Mouse (Mus musculus) embryonic facial prominence, embryonic 13.5 days (tissue): ENCODE measurements around the gene Mfsd4b1. TPM values are rescaled to one million over a fixed set of nuclear protein-coding genes. Genes with fewer than 3 reads are reported as not detected.

ENCODE experiments used
- ATAC-seq: fragments of 200-750 bp; cut with Nextera tagmentation; 2 replicates; pipeline ENCODE4 v1.8.0; 2017; ENCODE audit warnings: low read depth; ENCODE audit not compliant: insufficient number of reproducible peaks, insufficient read depth, low FRiP score, low TSS enrichment
- H3K27ac ChIP-seq: fragments of 300-500 bp; sonication (generic); 2 replicates; pipeline ENCODE4 v1.5.1; 2015; ENCODE audit warnings: moderate library complexity, mild to moderate bottlenecking, inconsistent platforms
- H3K27me3 ChIP-seq: fragments of 300-500 bp; sonication (generic); 2 replicates; pipeline ENCODE4 v1.6.1; 2015; ENCODE audit warnings: mild to moderate bottlenecking, inconsistent platforms
- H3K36me3 ChIP-seq: fragments of 300-500 bp; sonication (generic); 2 replicates; pipeline ENCODE4 v1.6.1; 2015; ENCODE audit warnings: mild to moderate bottlenecking, inconsistent platforms
- H3K4me1 ChIP-seq: fragments of 300-500 bp; sonication (generic); 2 replicates; pipeline ENCODE4 v1.6.1; 2015; ENCODE audit warnings: inconsistent platforms
- H3K4me2 ChIP-seq: fragments of 300-500 bp; sonication (generic); 2 replicates; pipeline ENCODE4 v1.6.1; 2015; ENCODE audit warnings: moderate library complexity, mild to moderate bottlenecking, inconsistent platforms
- H3K4me3 ChIP-seq: fragments of 300-500 bp; sonication (generic); 2 replicates; pipeline ENCODE4 v1.5.1; 2015; ENCODE audit warnings: mild to moderate bottlenecking, inconsistent platforms
- H3K9ac ChIP-seq: fragments of 300-500 bp; sonication (generic); 2 replicates; pipeline ENCODE4 v1.6.1; 2015; ENCODE audit warnings: mild to moderate bottlenecking, inconsistent platforms
- H3K9me3 ChIP-seq: fragments of 300-500 bp; sonication (generic); 2 replicates; pipeline ENCODE4 v1.6.1; 2016; ENCODE audit warnings: inconsistent platforms
- WGBS: fragments of 180-500 bp; shearing (Covaris S2); methylation state at CpG from one replicate; pipeline ENCODE4 v1.1.7; 2015; ENCODE audit warnings: mixed read lengths; 5-methylcytosine and 5-hydroxymethylcytosine counted together
- polyA plus RNA-seq: library from polyadenylated mRNA; unstranded; fragments of >200 nt; fragmentation: Nextera tagmentation; extraction: Ambion mirVana; gene quantifications from 2 replicates; pipeline ENCODE4 v1.2.1, GENCODE M21; 2015

The Mfsd4b1 gene
- polyA plus RNA-seq, 1 experiment from 2014 or later, result not detected

- WGBS, result 78% methylated on average over 3 of the region's 3 CpGs
- Histone ChIP-seq H3K36me3 (no peaks in the 10 kb centered on the region), H3K4me1 (no peaks in the 10 kb centered on the region), H3K4me2 (no peak overlapping the region), H3K27me3 (no peaks in the 10 kb centered on the region), H3K9ac (no peak overlapping the region), H3K4me3 (no peak overlapping the region), H3K9me3 (no peaks in the 10 kb centered on the region), H3K27ac (no peak overlapping the region)
- ATAC-seq, result no peak
Observed at GRCm38 (mm10) chr10:40058786-40059120, 33.7 kb upstream of the Mfsd4b1 start.

- H3K27me3 ChIP-seq, result no peaks in the 10 kb centered on the region
- no peaks in the 10 kb centered on the region for H3K36me3 ChIP-seq
Observed at GRCm38 (mm10) chr10:40058062-40058785, 33.2 kb upstream of the Mfsd4b1 start.

GRCm38 (mm10) chr10:40057615-40058014 lies 32.5 kb upstream of the Mfsd4b1 start:
- no peaks in the 10 kb centered on the region for H3K27me3 ChIP-seq
- ATAC-seq, result no peak
- no peaks in the 10 kb centered on the region for H3K4me1 ChIP-seq
- no peaks in the 10 kb centered on the region for H3K9me3 ChIP-seq
- WGBS, result 48% methylated on average over 2 of the region's 2 CpGs
- H3K36me3 ChIP-seq, result no peaks in the 10 kb centered on the region
- H3K4me2 ChIP-seq, result no peak overlapping the region
- H3K4me3 ChIP-seq, result no peak overlapping the region
- H3K9ac ChIP-seq, result no peak overlapping the region
- no peak overlapping the region for H3K27ac ChIP-seq

More at GRCm38 (mm10) chr10:40058062-40058785, 33.2 kb upstream of the Mfsd4b1 start:
- no peaks in the 10 kb centered on the region for H3K4me1 ChIP-seq
- WGBS, result 48% methylated on average over 6 of the region's 6 CpGs
- H3K27ac ChIP-seq, result no peak overlapping the region
- H3K4me3 ChIP-seq, result no peak overlapping the region
- no peak overlapping the region for H3K4me2 ChIP-seq
- ATAC-seq, result no peak
- H3K9me3 ChIP-seq, result no peaks in the 10 kb centered on the region
- no peak overlapping the region for H3K9ac ChIP-seq

GRCm38 (mm10) chr10:40054455-40054854 lies 29.4 kb upstream of the Mfsd4b1 start:
- no peak for ATAC-seq
- no peak overlapping the region for H3K4me3 ChIP-seq
- H3K27ac ChIP-seq, result no peak overlapping the region
- H3K4me1 ChIP-seq, result no peaks in the 10 kb centered on the region
- no peaks in the 10 kb centered on the region for H3K27me3 ChIP-seq
- no peaks in the 10 kb centered on the region for H3K9me3 ChIP-seq
- 91% methylated on average over 8 of the region's 8 CpGs for WGBS
- no peak overlapping the region for H3K4me2 ChIP-seq
- H3K36me3 ChIP-seq, result no peaks in the 10 kb centered on the region
- no peak overlapping the region for H3K9ac ChIP-seq

- no peaks in the 10 kb centered on the region for H3K27me3 ChIP-seq
- 88% methylated on average over 4 of the region's 4 CpGs for WGBS
- no peak overlapping the region for H3K27ac ChIP-seq
Observed at GRCm38 (mm10) chr10:40053896-40054295, 28.8 kb upstream of the Mfsd4b1 start.

GRCm38 (mm10) chr10:40053257-40053895 lies 28.3 kb upstream of the Mfsd4b1 start:
- Histone ChIP-seq H3K27ac (no peak overlapping the region), H3K4me3 (no peak overlapping the region), H3K9ac (no peak overlapping the region), H3K4me2 (no peak overlapping the region), H3K4me1 (no peaks in the 10 kb centered on the region), H3K9me3 (no peaks in the 10 kb centered on the region), H3K27me3 (no peaks in the 10 kb centered on the region), H3K36me3 (no peaks in the 10 kb centered on the region)
- WGBS, result 48% methylated on average over 3 of the region's 3 CpGs
- no peak for ATAC-seq

More at GRCm38 (mm10) chr10:40053896-40054295, 28.8 kb upstream of the Mfsd4b1 start:
- Histone ChIP-seq H3K4me3 (no peak overlapping the region), H3K4me2 (no peak overlapping the region), H3K9ac (no peak overlapping the region), H3K4me1 (no peaks in the 10 kb centered on the region), H3K36me3 (no peaks in the 10 kb centered on the region), H3K9me3 (no peaks in the 10 kb centered on the region)
- ATAC-seq, result no peak

GRCm38 (mm10) chr10:40051997-40052396 lies 26.9 kb upstream of the Mfsd4b1 start:
- Histone ChIP-seq H3K27ac (no peak overlapping the region), H3K4me1 (no peaks in the 10 kb centered on the region), H3K4me2 (no peak overlapping the region), H3K9me3 (no peaks in the 10 kb centered on the region), H3K27me3 (no peaks in the 10 kb centered on the region), H3K4me3 (no peak overlapping the region), H3K9ac (no peak overlapping the region), H3K36me3 (no peaks in the 10 kb centered on the region)
- no peak for ATAC-seq
- 84% methylated on average over 3 of the region's 3 CpGs for WGBS

- H3K9ac ChIP-seq, result no peak overlapping the region
- H3K9me3 ChIP-seq, result no peaks in the 10 kb centered on the region
- H3K4me2 ChIP-seq, result no peak overlapping the region
- H3K36me3 ChIP-seq, result no peaks in the 10 kb centered on the region
- H3K27ac ChIP-seq, result no peak overlapping the region
- no peaks in the 10 kb centered on the region for H3K4me1 ChIP-seq
- no peak overlapping the region for H3K4me3 ChIP-seq
- H3K27me3 ChIP-seq, result no peaks in the 10 kb centered on the region
- WGBS, result 94% methylated on average over 2 of the region's 2 CpGs
- no peak for ATAC-seq
Observed at GRCm38 (mm10) chr10:40050763-40051162, 25.7 kb upstream of the Mfsd4b1 start.

- H3K9ac ChIP-seq, result no peak overlapping the region
- WGBS, result 24% methylated on average over 4 of the region's 4 CpGs
- no peak overlapping the region for H3K4me3 ChIP-seq
- H3K36me3 ChIP-seq, result no peaks in the 10 kb centered on the region
- no peak overlapping the region for H3K27ac ChIP-seq
- ATAC-seq, result no peak
- no peak overlapping the region for H3K4me2 ChIP-seq
- no peaks in the 10 kb centered on the region for H3K9me3 ChIP-seq
- no peaks in the 10 kb centered on the region for H3K27me3 ChIP-seq
- no peaks in the 10 kb centered on the region for H3K4me1 ChIP-seq
Observed at GRCm38 (mm10) chr10:40041339-40041738, 16.3 kb upstream of the Mfsd4b1 start.

GRCm38 (mm10) chr10:40036686-40037560 lies 11.9 kb upstream of the Mfsd4b1 start:
- no peak for ATAC-seq
- H3K36me3 ChIP-seq, result no peaks in the 10 kb centered on the region
- no peak overlapping the region for H3K4me3 ChIP-seq
- WGBS, result 55% methylated on average over 24 of the region's 24 CpGs
- H3K9me3 ChIP-seq, result no peaks in the 10 kb centered on the region
- no peak overlapping the region for H3K9ac ChIP-seq
- peak overlapping the region; percentile 0; the same call in 1 of the 2 replicates for H3K4me2 ChIP-seq
- no peaks in the 10 kb centered on the region for H3K4me1 ChIP-seq
- no peaks in the 10 kb centered on the region for H3K27me3 ChIP-seq
- no peak overlapping the region for H3K27ac ChIP-seq

- H3K9ac ChIP-seq, result no peak overlapping the region
- H3K36me3 ChIP-seq, result no peaks in the 10 kb centered on the region
- H3K4me3 ChIP-seq, result no peak overlapping the region
- 96% methylated on average over 6 of the region's 6 CpGs for WGBS
- H3K4me1 ChIP-seq, result no peaks in the 10 kb centered on the region
- no peaks in the 10 kb centered on the region for H3K27me3 ChIP-seq
- H3K27ac ChIP-seq, result no peak overlapping the region
- no peak overlapping the region for H3K4me2 ChIP-seq
- H3K9me3 ChIP-seq, result no peaks in the 10 kb centered on the region
- ATAC-seq, result no peak
Observed at GRCm38 (mm10) chr10:40034956-40035355, 9.9 kb upstream of the Mfsd4b1 start.
